Mouse (Mus musculus) megakaryocyte, embryonic 14.5 days (primary cell): ENCODE measurements around the gene Cers6.

Experiments used
- FLI1 ChIP-seq: IDR thresholded peaks from 2 replicates; pipeline ENCODE4 v1.6.1; 2012; ENCODE audit warnings: low read length, inconsistent platforms, mixed read lengths
- GATA1 ChIP-seq: IDR thresholded peaks from 3 replicates; pipeline ENCODE4 v1.6.1; 2012; ENCODE audit warnings: mixed read lengths, low read length, inconsistent platforms, borderline replicate concordance

DNA sequence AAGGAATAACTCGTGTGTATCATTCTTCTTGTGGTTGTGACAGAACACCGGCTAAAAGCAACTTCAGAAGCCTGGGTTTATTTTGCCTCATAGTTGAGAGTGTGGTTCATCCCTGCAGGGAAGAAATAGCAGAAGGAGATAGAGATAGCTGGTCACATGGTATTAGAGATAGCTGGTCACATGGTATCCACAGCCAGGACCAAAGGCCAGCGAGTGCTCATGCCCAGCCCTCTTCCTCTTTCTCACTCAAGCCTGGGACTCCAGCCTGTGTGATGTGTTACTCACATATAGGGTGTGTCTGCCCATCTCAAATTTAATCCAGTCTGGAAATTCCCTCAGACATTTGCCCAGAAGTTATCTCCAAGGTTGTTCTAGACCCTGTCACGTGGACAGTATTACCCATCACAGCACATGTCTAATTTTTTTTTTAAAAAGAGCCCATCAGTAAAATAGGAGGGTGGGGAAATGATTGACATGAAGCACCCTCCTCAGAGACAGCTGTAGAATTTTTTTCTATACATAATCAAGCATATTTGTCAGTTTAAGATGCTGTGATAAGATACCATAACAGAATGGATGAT lies 17.9 kb downstream of the Cers6 start:
- TF ChIP-seq GATA1 (no peak), FLI1 (no peak)
